Mouse (Mus musculus): Measurements from ENCODE around the gene Cdh1. TPM values are rescaled to one million over a fixed set of nuclear protein-coding genes. Genes with fewer than 3 reads are reported as not detected.

Gene Cdh1
- total RNA-seq, 2 experiments from 2014 or later, result 0.10 to 0.23 TPM

DNA sequence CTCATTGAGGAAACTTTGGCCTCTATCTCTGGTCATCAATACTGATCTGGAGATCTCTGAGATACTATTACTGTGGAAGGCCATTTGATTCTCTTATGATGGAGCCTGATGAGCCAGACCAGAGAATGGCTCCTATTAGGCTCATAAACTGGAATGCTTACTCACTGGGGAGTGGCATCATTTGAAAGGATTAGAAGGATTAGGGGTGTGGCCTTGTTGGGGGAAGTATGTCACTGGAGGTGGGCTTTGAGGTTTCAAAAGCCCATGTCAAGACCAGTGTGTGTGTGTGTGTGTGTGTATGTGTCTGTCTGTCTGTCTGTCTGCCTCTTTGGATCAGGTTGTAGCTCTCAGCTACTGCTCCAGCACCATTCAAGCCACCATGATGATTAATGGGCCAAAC, 20.8 kb downstream of the Cdh1 start:
- no peak for DNase-seq

- DNase-seq, result no peak
Observed at GRCm38 (mm10) chr8:106624743-106625142, 21.6 kb downstream of the Cdh1 start.

- no peak for DNase-seq
Observed at GRCm38 (mm10) chr8:106626096-106626865, 23.1 kb downstream of the Cdh1 start.

DNA sequence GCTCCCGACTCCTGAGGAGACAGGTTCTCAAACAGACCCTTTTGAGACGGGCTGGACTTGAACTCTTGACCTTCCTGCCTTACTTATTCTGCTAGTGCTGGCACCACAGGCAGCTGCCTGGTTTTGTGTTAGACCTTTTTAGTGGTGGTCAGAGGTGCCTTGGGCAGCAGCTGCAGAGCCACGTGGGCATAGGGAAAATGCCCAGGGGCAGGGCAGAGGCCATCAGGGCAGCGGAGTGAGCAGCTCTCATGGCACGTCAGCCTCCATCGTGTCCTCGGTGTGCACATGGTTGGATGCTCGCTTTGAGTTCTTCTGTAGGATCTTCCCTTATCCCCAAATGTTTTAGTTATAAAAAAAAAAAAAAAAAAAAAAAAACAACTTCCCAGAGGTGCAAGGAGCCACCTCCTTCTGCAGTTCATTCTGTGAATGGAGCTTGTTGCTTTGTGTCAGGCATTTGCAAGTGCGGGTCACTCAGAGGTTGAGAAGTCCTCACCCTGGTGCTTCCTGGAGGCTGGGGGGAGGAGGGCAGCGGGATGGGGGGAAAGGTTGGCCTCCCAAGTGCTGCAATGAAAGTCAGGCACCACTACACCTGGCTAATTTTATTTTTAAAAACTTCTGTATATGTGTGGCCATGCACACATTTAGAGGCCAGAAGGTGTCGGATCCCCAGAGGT, 25.3 kb downstream of the Cdh1 start:
- DNase-seq, result no peak

DNA sequence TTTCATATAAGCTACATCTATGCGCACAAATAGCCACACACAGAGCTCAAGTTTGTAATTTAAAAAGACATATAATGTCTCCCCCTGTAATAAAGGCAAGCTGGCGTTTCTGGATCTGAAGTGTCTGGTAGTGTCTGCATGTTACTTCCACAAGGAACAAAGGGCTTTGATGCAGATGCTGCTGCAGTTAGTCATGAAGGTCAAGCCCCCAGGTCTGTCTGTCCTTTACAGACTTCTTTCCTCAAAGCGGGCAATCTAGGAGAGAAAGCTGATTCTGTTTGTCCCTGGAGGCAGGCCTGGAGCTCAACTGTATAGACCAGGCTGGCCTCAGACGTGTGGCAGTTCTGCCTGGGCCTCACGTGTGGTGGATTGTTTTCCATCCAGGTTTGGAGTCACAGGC, 26.3 kb downstream of the Cdh1 start:
- DNase-seq, result no peak

DNA sequence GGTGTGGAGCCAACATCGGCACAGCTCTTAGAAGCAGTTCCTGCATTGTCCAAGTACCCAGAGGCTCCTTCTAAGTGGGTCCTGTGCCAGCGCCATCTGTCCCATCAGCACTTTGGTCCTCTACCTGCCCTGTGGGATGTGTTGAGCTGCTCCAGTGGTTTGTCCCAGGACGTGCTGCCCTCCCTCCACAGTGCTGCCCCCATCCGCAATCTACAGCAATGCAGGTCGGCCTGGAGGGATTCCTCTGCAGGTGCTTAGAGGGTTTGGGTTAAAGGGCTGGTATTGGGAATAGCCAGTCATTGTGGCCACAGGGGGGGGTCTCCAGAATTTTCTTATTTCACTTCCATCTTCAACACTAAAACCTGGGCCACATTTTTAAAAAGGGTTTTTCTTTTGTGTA, 28.8 kb downstream of the Cdh1 start:
- DNase-seq, result no peak

DNA sequence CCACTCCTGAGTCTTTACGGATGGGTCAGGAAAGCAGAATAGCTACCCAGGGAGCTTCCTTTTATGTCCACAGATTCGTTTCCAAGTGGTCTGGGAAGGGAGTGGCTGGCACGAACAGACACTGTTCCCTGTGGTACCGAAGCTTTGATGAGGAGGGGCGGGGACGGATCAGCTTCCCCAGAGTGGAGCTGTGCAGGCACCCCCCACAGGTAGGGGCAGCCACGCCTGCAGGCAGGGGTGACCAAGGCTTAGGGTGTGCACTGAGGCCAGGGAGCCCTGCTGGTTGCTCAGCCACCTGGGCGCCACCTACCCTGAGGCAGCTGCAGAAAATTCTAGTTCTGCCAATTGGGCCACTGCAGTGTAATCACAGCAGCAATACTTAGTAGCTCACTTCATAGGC, 29.5 kb downstream of the Cdh1 start:
- no peak for DNase-seq

- no peak for DNase-seq
Observed at GRCm38 (mm10) chr8:106633361-106634158, 30.4 kb downstream of the Cdh1 start.

GRCm38 (mm10) chr8:106635284-106635683, 32.1 kb downstream of the Cdh1 start:
- no peak for DNase-seq

GRCm38 (mm10) chr8:106637446-106637845, 34.3 kb downstream of the Cdh1 start:
- DNase-seq, result no peak

- no peak for DNase-seq
Observed at GRCm38 (mm10) chr8:106638768-106639295, 35.7 kb downstream of the Cdh1 start.

- DNase-seq, result no peak
Observed at GRCm38 (mm10) chr8:106640212-106640611, 37.1 kb downstream of the Cdh1 start.

DNA sequence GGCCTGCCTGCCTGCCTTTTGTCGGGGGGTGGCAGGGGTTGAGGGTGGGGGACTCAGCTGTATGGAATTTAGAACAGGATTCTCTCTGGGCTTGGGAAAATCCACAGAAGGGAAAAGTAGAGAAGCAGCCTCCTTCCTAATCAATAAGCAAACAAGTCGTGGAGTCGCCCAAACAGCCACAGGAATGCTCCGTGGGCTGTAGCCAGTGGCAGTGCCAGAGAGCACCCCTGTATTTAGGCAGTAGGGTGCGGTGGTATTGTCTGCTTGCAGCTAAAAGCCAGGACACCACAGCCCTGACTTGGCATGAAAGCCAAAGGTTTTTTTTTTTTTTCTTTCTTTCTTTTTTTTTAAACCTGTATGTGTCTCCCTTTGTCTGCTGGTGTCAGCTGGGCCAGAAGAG, 37.8 kb downstream of the Cdh1 start:
- no peak for DNase-seq

DNA sequence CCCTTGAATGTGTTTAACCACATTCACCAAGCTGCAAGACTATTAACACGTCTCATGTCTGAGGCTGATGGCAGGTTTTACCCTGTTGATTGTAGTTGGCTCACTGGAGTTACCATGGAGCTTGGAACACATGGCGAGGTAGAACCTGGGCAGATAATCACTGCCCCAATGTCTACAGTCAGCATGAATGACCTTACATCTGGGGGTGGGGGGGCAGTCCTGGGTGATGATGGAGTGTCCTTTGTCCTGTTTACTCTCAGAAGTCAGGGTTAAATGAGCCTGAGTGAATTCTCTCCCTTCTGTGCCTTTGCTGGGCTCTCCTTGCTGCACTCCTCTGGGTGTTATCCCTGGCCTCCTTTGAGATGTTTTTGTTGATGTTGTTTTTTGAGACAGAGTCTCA, 39.0 kb downstream of the Cdh1 start:
- DNase-seq, result no peak

DNA sequence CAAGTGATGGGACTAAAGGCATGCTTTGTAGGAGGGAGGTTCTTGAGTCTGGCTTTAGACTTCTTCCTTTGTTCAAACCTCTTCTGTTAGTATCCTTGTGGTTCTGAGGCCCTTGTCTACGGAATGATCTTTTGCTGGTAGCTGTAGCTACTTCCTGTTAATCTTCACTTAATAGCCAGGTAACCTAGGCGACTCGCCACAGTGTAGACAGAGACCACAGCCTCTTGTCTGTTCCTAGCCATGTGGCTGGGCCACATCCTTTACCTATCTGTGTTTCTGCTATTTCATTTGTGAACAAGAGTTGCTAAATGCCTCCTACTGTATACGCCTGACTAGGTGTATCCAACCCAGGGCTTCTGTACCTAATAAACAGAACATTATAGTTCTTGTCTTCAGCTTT, 39.9 kb downstream of the Cdh1 start:
- DNase-seq, result no peak

- no peak for DNase-seq
Observed at GRCm38 (mm10) chr8:106644957-106645356, 41.8 kb downstream of the Cdh1 start.

DNA sequence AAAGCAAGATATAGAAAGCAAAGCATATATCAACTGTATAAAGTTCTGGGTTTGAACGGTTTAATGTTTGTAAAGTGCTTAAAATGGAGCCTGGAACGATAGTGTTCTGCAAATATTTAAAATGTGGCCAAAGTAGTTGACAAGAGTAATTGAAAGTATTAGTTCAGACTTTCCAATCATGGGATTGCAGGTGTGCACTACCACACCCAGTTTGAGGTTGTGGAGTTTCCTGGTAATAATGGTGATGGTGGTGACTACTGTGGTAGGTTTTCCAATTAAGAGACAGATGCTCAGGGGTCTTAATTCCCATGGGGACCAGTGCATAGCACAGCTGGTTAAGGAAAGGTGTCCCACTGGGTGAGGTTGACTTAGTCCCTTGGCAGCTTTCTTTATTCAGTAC, 43.0 kb downstream of the Cdh1 start:
- no peak for DNase-seq

DNA sequence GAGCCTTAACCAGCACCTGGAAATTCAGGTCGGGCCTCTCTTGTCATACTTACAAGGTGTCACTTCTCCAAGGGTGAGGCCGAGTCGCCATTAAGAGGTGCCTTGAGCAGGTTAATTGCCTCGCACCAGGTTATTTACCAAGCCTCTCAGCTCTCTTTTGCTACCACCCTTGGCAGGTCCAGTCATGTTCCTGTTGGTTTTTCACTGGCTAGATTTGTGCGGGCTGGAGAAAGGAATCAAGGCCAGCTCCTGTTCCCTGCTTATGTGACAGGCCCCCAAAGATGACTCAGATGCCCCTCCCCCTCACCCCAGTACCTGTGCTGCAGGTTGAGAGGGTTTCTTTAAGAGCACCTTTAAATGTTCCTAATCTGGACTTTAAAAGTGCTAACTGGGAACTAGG, 43.6 kb downstream of the Cdh1 start:
- DNase-seq, result no peak

DNA sequence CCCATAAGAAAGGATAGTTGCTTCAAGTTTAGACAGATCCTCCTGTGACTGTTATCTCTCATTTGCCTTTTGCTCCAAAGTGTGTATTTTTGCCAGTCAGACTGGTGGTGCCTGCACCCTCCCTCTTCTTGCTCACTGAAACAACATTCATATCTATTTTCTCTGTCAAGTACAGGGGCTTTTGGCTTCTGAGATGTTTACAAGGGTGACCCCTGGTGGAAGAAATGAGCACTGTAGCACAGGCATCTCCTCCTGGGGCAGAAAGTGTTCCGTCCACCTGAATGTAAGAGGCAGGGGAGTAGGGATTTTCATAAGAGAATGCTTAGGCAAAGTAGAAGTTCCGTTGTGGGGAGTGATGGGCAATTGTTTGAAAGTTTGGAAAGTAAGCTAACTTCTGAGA, 44.2 kb downstream of the Cdh1 start:
- peak; percentile 86 for DNase-seq

DNA sequence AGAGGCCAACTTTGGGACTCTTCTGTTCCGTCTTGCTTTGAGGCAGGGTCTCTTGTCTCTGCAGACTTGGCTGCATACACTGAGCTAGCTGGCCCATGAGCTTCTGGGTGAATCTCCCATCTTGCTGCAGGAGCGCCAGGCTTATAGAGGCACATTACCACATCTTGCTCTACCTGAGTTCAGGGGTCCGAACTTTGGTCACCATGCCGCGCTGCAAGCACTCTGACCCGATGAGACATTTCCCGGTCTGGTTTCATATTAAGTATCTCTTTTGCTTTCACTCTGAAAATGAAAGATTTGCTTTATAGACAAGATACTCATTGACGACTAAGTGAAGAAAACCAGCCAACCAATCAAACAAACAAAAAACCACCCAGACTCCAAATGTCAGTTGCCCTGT, 45.3 kb downstream of the Cdh1 start:
- no peak for DNase-seq

DNA sequence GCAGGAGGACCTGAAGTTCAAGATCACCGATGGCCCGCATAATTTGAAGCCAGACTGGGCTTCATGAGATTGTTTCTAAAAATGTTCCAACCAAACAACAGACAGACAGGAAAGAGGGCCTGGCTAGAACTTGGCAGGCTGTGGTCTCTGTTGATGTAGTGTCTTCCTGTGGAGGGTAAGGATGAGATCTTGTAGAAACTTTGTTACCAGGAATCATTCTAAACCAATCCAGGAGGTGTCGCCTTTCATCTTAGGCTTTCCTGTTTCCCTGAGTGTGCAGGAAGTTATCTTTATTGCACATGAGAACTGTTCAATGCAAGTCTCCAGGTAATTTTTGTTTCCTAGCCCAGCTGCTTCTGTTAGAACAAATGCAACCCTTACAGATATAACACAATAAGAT, 48.8 kb downstream of the Cdh1 start:
- DNase-seq, result no peak

DNA sequence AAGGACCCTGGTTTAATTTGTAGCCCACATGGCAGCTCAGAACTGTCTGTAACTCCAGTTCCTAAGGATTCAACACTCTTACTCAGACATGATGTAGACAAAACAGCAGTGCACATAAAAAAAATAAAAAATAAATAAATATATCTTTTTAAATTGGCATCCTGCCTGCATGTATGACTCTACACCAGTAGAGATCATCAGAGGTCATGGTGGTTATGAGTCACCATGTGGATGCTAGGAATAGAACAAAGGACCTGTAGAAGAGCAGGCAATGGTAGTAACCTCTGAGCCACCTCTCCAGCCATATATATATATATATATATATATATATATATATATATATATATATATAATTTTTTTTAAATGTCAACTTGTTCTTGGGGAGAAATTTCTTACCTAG, 52.9 kb downstream of the Cdh1 start:
- no peak for DNase-seq

DNA sequence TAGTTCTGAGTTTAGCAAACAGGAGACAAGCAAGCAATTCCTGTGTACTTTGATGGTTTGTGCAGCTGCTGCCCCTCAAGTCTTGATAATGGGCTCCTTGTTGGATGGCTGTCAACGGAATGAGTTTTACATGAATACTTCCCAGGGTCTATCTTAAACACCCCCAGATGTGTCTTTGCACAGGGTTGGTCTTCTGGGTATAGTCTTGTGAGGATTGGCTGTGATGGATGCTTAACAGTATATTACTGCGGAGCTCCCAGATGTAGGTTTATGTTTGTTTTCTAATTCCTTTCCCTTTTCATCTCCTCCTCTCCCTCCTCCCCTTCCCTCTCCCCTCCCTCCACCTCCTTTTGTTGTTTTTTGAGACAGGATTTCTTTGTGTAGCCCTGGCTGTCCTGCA, 69.6 kb downstream of the Cdh1 start:
- no peak for DNase-seq

Measured in heart, postnatal 4 days (tissue).